Mouse (Mus musculus) hematopoietic stem cell, adult 5-6 weeks (primary cell): ENCODE measurements around the gene Chat. TPM values are rescaled to one million over a fixed set of nuclear protein-coding genes. Genes with fewer than 3 reads are reported as not detected.

Experiments
- ATAC-seq, 2 experiments: fragments of 125-278 bp in 1 of 2; replicated peaks in 1 of 2; 2 replicates each; pipeline ENCODE4 v1.8.0; 2016 to 2017; ENCODE audit warnings: inconsistent platforms in 2 of 2, mild to moderate bottlenecking in 2 of 2, moderate number of reproducible peaks in 2 of 2, low read depth in 1 of 2, moderate TSS enrichment in 1 of 2; ENCODE audit not compliant: low FRiP score in 2 of 2, poor library complexity in 2 of 2, severe bottlenecking in 2 of 2, insufficient read depth in 1 of 2, low TSS enrichment in 1 of 2
- total RNA-seq: library from RNA; stranded (forward); fragments of 172-1452, 232-1000 nt; gene quantifications from 2 replicates; pipeline ENCODE4 v1.2.3, GENCODE M21; 2017

The Chat gene
- total RNA-seq = not detected in 2 replicates

DNA sequence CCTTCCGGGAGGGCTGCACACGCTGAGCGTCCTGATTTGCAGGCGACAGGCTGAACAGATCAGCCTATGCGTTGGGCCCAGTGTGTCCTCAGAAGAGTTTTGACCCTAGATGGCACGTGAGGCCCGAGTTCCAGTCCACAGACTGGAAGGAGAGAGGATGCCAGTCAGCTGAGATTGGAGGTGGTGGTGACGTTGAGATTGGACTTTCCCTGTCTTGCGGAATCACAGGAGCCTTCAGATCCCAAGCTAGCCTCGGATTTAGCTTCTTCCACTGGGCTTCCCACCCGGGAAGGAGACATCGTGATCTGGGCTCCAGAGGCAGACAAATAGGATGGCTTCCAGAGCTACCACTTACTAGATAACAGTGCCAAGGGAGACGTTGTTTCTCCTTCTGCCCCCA, at the start of gene Chat:
Gene Chat, minus strand, starts transcription at position 101 of the 400 bp plus-strand sequence.
- no peak for ATAC-seq

DNA sequence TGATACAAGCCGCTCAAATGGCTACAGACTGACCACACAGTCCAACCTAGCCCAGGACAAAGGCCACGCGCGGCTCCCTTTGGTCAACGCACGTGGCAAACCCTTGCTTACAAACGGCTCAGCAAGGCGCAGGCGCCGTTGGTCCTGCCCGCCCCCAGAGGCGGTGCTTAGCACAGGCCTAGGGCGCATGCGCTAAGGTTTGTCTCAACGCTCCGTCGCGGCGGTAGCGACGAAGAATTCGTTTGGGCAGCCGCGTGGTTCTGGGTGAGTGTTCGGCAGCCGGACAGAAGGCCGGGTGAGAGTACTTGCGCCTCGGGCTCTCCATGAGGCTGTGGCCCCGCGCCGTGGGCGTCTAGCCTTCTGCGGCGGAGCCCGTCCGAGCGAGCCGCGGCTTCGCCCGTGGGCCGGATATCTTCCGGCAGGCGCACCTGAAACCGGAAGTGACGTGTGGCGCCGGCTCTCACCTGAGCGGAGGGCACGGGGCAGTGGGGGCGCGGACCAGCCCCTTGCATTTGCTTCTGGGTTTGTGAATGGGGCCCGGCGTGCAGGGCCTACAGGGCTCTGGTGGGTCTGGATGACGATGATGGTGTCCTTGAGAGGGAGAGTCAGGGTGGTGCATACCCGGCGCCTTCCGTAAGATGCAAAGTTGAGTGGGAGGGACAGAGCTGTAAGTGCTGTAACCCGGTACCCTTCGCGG, 47.7 kb upstream of the Chat start, which contains the start of gene Ercc6:
Gene Ercc6, plus strand, starts transcription at position 186 of the 697 bp plus-strand sequence.
- peak; percentile 70 to 76 for ATAC-seq

DNA sequence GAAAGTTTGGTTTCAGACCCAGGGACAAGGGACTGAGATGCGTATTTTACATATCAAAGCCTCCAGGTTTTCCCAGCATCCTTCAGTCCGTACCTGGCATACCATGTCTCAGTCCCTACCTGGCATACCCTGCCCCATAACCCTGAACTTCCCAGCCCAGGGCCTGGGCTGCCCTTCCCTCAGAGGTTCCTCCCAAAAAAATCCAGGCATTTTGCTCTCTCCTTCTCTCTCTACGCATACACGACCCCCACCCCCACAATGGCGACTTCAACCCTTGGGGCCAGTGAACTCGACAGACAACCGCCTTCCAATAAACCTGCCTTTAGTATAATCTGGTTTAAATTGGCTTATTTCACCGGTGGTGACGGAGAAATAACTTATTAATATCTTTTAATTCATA, 47.1 kb upstream of the Chat start:
- no peak for ATAC-seq

DNA sequence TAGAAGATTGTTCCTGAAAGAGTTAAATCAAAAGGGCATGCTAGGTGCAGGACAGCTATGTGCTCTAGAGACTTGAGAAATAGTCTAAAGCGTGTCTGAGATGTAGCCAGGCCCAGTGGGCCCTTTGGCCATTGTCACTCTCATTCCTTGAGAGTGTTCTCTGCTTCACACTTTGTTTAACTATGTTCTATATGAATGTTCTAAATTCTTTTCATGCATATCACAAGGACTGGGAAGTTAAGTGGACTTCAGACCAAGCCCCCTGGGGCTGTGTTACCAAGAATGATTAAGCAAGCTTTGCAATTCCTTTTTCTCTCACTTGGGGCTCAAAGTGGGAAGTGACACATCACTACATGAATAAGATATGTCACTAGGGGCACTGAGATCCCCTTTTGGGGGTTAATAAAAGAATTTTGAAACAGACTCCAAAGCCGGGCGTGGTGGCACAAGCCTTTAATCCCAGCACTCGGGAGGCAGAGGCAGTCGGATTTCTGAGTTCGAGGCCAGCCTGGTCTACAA, 43.7 kb upstream of the Chat start:
- ATAC-seq = no peak

DNA sequence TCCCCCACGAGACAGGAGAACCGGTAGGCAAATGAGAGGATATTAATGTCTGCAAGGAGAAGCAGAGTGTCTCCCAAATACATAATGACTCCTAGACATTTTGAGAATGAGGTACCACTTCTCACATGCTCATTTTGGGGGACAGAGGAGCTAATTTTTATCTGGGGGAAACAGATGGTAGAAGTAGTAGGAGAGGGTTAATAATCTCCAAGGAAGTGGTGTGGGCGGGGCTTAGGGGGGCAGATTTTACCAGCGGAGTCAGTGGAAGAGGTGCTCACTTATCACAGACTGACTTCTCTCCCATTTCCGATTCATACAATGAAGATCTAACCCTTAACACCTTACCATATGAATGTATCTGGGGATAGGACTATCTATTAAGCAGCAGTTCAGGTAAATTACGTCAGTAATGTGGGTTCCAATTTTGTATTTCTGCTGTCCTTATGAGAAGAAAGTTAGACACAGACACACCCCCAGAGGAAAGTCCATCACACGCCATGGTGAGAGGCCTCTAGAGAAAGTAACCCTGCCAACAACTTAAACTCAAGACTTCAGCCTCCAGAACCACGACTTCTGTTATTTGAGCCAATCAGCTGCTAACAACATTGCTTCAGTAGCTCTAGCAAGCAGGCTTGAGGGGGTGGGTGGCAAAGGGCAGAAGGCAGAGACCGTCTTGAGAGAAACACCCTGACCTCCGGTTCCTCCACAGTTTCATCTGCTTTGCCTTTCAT, 42.5 kb upstream of the Chat start:
- ATAC-seq = no peak; a peak in 1 of 4 replicates

DNA sequence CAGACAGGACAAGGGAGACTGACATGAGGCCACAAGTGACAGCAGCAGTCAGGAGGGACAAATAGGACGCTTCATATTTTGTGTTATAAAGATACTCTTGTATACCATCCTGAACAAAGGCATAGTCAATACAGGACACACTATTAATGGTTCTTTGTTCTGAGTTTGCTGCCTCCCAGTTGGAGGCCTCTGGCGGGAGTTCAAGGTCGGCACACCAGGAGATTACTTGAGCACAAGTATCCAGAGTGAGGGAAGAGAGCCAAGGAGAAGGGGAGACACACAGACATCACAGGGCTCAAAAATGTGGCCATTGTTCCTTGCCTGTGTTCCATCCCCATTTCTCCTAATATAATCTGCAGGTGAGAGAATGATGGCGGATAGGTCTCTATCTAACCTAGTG, 41.4 kb upstream of the Chat start:
- no peak for ATAC-seq

DNA sequence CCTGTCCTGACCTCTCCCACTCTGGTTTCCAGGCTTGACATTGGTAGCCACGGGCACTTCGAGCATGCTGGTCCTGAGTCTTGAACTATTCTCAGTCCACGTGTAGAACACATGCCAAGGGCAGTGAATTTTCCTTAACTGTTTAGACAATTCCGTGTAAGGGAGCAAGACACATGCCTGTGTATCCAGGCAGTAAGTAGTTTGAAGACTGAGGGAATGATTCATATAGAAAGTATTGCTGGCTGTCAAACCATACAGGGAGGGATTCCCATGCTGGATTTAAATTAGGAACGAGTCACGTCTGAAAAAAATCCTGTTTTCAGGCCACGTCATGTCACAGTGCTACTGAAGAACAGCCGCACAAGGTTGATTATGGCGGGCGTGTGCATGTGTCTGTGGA, 40.5 kb upstream of the Chat start:
- no peak for ATAC-seq

DNA sequence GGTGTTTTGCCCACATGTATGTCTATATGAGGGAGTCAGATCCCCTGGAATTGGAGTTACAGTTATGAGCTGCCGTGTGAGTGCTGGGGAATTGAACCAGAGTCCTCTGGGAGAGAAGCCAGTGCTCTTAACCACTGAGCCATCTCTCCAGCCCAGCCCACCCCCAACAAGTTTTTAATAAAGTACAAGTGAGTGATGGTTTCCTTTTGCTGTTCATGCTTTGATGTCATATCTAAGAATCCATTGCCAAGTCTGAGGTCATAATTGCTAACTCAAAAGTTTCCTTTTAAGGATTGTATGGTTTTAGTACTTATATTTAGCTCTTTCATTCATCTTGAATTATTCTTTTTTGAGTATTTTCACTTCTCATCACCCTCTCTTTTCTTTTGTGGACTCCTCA, 38.1 kb upstream of the Chat start:
- no peak for ATAC-seq

DNA sequence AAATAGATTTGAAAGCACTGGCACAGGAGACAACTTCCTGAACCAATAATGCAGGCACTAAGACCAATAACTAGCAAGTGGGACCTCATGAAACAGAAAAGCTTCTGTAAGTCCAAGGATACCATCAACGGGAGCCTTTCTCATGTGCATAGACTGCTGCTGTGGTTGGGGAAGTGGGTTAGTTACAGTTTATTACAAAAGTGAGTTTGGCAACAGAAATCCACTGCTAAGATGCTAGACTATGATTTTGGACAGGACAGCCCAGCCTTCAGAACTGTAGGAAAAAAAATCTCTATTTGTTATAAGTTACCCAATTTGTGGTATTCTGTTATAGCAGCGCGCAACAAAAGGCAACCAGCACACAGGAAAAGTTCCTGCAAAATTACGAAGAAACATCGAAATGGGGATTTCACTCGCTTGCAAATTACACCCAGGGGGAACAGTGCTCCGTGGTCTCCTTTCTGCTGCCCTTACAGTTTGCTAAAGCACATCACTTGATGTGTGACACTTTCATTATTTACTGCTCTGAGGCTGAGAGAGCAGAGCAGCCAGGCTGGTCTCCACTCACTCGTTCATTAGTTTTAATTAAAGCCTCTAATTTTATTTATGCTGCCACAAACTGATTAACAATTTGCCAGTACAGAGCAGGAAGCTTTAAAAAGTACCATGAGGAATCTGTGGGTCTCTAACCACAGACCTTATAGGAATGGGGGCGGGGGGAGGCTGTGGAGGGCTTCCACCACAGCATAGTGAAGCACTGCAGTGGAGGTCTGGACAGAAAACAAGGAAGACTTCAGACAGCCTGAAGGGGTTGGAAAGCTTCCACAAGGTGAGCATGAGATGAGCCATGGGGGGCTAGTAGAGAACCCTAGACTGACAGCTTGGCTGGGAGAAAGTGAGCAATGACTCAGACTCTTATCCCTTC, 37.2 kb upstream of the Chat start:
- peak; percentile 21 to 32; a peak in 1 of 4 replicates for ATAC-seq

DNA sequence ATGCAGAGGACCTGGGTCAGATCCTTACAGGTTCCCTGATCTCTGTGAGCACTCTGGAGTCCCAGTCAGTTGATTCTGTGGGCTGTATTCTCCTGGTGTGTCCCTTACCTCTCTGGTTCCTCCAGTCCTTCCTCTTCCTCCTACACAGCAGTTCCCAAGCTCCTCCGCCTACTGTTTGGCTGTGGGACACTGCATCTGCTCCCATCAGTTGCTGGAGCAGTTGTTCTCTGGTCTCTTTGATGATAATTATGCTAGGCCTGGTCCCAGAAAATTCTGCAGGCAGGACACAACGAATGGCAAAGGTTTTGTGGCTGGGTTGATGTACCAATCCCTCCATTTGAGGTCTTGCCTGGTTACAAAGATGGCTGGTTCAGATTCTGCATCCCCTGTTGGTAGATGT, 35.5 kb upstream of the Chat start:
- ATAC-seq = no peak

DNA sequence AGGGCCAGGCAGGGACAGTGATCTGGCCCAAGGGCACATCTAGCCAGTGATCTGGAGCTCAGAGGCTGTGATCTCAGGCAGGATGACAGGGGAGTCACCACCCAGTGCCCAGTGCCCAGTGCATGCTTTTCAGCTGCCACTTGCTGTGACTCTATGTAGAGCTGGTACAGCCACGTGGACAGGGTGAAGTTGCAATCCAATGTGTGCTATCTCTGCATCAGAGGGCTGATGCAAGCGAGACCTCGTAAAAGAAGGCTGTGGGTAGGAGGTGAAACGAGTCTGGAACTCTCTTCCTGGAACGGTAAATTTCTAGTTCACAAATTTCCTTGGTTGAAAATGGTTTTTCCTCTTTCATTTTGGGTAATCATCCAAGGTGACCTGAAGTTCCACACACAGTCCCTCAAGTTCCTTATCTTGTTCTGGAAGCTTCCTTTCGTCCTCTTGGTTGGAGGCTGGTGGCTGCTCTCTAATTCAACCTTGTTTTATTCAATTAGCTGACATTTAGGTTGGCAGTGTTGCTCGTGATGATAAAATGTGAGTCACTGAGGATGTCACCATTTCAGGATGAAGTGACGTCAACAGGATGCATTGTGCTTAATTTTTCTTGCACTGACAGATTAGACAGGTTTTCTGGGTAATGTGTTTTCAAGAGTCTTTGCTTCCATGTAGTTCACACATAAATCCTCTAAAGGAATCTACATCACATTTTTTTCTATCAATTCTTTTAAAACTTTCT, 30.5 kb upstream of the Chat start:
- ATAC-seq = no peak

DNA sequence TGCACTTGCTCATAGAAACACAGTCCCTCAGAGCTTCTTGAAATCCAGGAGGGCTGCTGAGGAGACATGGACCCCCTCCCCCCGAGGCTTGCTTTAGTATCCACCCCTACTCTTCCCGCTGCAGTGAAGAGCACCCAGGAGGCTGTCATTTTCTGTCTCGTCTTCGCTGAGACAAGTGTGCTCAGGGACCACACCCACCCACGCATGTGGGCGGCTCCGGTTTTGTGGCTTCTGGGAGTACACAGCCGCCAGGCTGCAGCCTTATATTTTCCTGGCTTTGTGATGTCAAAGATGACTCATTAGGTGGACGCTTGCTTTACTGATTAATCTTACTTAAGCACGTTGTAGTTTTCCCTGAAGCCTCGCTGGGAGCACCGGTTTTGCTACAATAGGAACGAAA, 26.7 kb upstream of the Chat start:
- ATAC-seq = peak in 1 of 2 experiments; percentile 21; a peak in 1 of 4 replicates

DNA sequence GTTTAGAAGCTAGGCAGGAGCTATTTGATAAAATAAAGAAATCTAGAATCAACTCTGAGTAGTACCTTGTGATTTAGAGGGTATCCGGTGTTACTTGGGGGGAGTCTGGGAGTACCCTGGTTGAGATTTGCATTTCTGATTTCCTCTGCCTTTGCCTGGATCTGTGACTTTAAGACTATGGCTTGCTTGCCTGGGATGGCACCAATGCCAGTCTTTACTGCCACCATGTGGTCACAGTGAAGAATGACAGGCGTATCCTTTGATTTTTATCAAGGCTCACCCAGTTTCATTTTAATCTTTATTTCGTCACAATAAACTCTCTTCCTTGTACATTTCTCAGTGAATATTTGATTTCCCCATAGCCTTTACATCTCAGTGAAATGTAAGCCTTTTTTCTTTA, 16.3 kb upstream of the Chat start:
- ATAC-seq = peak; percentile 46 to 74; a peak in 2 of 4 replicates

DNA sequence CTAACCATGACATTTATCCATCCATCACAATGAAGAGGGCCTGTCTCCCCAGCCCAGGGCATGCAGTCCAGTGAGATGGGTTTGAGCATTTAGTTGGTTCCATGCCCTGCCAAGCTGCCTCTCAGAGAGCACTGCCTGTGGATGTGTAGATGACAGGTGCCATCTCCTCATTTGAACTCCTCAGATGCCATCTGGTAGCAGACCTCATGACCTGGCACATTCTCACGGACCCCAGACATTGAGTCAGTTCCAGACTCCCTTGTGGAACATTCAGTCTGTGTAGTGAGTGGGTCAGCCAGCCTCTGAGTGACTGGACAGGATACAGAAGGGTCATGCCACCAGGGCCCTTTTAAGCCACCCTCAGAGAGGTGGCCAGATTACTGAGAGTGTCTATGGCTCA, 11.8 kb upstream of the Chat start:
- no peak for ATAC-seq

DNA sequence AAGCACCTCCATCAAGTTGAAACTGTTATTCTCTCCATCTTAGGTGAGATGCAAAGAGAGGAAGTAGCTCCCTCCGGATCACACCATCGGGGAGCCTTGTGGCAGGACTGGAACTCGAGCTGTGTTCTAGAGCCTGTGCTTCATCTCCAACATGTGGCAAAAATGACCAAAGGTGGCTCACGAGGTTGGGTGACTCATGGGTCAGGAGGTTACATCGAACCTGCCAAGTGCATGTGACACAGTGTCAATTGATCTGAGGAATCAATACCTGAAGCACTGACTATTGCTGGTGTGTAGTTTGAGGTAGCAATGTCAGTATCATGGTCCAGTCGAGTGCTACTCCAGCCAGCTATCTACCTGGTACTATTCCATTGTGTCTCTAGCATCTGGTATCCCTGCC, 10.8 kb upstream of the Chat start:
- no peak for ATAC-seq

DNA sequence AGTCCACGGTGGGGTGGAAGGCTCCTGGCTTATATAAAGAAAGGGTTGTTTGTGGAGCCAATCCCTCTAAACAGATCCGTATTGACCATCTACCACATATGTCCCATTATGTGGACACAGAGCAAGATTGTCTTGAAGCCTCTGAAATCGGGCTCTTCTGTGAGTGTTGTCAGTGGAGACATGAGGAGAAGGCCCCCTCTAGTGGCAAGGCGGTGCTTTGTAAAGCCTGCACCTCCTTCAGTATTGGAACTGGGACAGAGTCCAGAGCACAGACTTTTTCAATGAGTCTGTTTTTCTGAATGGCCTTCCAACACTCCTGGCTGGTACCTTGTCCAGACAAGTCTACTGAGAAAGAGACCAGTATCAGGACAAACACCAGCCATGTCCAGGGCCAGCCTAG, 7.2 kb upstream of the Chat start:
- peak; percentile 72 to 76; a peak in 3 of 4 replicates for ATAC-seq

DNA sequence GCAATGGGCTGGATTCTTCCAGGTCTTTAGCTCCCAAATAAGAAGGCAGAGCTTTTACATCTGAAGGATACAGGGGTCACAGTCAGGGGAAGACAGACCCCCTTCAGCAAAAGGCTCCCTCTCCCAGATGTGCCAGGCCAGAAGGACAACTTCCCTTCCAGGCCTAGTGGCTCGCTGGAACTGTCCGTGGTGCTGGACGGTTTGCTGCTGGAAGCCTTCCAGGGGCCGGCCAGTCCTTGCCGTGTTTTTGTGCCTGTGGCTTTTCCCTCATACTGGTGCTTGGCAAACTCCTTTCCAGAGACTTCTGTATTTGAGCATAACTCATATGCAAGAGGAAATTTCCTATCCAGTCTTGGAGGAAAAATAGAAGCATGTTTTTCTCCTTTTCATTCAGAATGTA, 1.8 kb upstream of the Chat start:
- ATAC-seq = no peak
